Mouse (Mus musculus) stomach, embryonic 15.5 days (tissue): ENCODE data around the gene Mlec. TPM values are rescaled to one million over a fixed set of nuclear protein-coding genes. Genes with fewer than 3 reads are reported as not detected.
"Not testable (repeated sequence)": the region's sequence is repeated elsewhere in the genome, so short reads cannot be mapped to it uniquely, and the experiment has no call there.

Experiments used
- ATAC-seq: fragments of 200-750 bp; cut with Nextera tagmentation; 2 replicates; pipeline ENCODE4 v1.8.0; 2017; ENCODE audit warnings: low read depth, moderate number of reproducible peaks, moderate TSS enrichment; ENCODE audit not compliant: insufficient read depth, low FRiP score
- H3K27ac ChIP-seq: fragments of 300-500 bp; sonication (generic); 2 replicates; pipeline ENCODE4 v1.5.1; 2015; ENCODE audit warnings: mild to moderate bottlenecking, inconsistent platforms
- H3K27me3 ChIP-seq: fragments of 300-500 bp; sonication (generic); replicated peaks from 2 replicates; pipeline ENCODE4 v1.6.1; 2015; ENCODE audit warnings: inconsistent platforms
- H3K36me3 ChIP-seq: fragments of 300-500 bp; sonication (generic); 2 replicates; pipeline ENCODE4 v1.6.1; 2015; ENCODE audit warnings: inconsistent platforms
- H3K4me1 ChIP-seq: fragments of 300-500 bp; sonication (generic); 2 replicates; pipeline ENCODE4 v1.6.1; 2015; ENCODE audit warnings: inconsistent platforms
- H3K4me2 ChIP-seq: fragments of 300-500 bp; sonication (generic); 2 replicates; pipeline ENCODE4 v1.6.1; 2015; ENCODE audit warnings: mild to moderate bottlenecking, inconsistent platforms
- H3K4me3 ChIP-seq: fragments of 300-500 bp; sonication (generic); replicated peaks from 2 replicates; pipeline ENCODE4 v1.5.1; 2015; ENCODE audit warnings: inconsistent platforms
- H3K9ac ChIP-seq: fragments of 300-500 bp; sonication (generic); 2 replicates; pipeline ENCODE4 v1.6.1; 2015; ENCODE audit warnings: inconsistent platforms
- H3K9me3 ChIP-seq: fragments of 300-500 bp; sonication (generic); 2 replicates; pipeline ENCODE4 v1.6.1; 2016; ENCODE audit warnings: inconsistent platforms
- WGBS: fragments of 180-500 bp; shearing (Covaris S2); methylation state at CpG from one replicate; pipeline ENCODE4 v1.1.7; 2015; 5-methylcytosine and 5-hydroxymethylcytosine counted together
- polyA plus RNA-seq: library from polyadenylated mRNA; unstranded; fragments of >200 nt; fragmentation: Nextera tagmentation; extraction: Ambion mirVana; gene quantifications from 2 replicates; pipeline ENCODE4 v1.2.1, GENCODE M21; 2015

Mlec gene
- polyA plus RNA-seq, 1 experiment from 2014 or later: 89.3 TPM

DNA sequence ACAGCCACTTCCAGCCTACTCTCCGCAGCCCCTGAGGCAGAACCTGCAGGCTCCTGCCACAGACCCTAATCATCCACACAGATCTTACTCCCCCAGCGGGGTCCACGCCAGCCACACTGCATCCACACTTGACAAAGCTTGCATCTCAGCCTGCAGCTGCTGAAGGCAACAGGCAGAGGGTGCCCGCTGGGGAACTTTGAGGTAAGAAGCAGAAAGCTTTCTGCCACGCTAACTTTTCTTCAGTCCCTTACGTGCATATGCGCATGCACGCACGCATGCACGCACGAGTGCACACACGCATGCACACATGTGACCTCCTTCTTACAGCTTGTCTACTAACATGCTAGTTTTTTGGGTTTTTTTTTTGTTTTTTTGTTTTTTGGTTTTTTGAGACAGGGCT, 44.7 kb downstream of the Mlec start:
- Histone ChIP-seq H3K27me3 (no peaks in the 10 kb centered on the region), H3K4me1 (no peaks in the 10 kb centered on the region), H3K36me3 (peaks cover 19% of the 10 kb centered on the region), H3K4me2 (no peak overlapping the region), H3K27ac (no peak overlapping the region), H3K4me3 (no peak overlapping the region), H3K9me3 (no peaks in the 10 kb centered on the region), H3K9ac (no peak overlapping the region)
- ATAC-seq: no peak
- WGBS: 95% methylated on average over 12 of the region's 12 CpGs

DNA sequence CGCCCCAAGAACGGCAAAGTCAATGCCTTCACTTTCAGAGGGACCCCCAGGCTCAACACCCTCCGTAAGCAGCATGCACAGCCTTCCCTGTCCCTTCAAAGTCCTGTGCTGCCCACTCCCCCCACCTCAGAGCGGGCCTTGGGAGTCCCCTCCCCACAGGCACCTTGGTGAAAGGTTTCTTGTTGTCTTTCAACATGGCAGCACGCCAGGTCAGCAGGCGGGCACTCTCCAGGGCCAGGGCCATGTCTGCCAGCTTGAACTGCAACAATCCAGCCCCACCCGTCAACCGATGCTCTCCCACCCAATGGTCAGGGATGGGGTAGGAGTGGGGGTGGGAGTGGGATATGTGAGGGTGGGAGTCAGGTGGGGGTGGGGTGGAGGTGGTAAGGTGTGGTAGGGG, 46.8 kb downstream of the Mlec start:
- H3K36me3 ChIP-seq: peaks cover 5% of the 10 kb centered on the region; the same call in 1 of the 2 replicates
- no peak overlapping the region for H3K4me3 ChIP-seq
- H3K4me2 ChIP-seq: no peak overlapping the region
- no peaks in the 10 kb centered on the region for H3K27me3 ChIP-seq
- no peak overlapping the region for H3K27ac ChIP-seq
- 89% methylated on average over 8 of the region's 8 CpGs for WGBS
- no peak overlapping the region for H3K9ac ChIP-seq
- ATAC-seq: no peak
- no peaks in the 10 kb centered on the region for H3K4me1 ChIP-seq
- H3K9me3 ChIP-seq: no peaks in the 10 kb centered on the region

DNA sequence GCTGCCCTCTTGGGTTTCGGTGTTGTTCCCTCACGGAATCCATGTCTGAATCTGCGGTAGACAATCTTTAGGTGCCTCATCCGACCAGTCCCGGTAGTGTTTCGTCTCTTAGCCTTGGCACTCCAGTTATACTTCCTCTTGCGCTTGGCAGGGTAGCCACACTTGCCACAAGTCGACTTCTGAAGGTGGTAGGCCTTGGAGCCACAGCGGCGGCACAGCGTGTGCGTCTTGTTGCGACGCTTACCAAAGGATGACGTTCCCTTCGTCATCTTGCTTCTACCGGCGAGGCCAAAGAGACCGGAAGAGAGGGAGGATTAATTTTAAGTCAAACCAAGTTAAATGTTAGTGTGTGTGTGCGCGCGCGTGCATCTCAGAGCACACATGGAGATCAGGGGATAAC, 54.7 kb downstream of the Mlec start:
- not testable (repeated sequence) for H3K4me2 ChIP-seq, H3K27ac ChIP-seq, H3K9ac ChIP-seq, H3K36me3 ChIP-seq, ATAC-seq, H3K4me3 ChIP-seq, H3K9me3 ChIP-seq, H3K4me1 ChIP-seq, H3K27me3 ChIP-seq
- 96% methylated on average over 23 of the region's 23 CpGs for WGBS

DNA sequence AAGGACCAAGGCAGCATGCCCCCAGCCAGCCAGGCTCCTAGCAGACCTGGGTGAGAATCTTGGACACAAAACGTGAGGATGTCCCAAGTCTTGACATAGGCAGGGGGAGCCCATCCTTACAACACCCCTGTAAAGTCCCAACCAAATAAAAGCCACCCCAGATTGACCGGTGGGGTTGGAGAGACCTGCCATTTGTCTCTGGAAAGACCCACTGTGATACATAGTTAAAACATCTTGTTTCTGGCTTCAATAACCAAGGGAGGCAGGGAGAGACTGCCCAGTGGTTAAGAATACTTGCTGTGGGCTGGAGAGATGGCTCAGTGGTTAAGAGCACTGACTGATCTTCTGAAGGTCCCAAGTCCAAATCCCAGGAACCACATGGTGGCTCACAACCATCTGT, 55.7 kb downstream of the Mlec start:
- H3K4me3 ChIP-seq: no peak overlapping the region
- no peak overlapping the region for H3K4me2 ChIP-seq
- 87% methylated on average over 2 of the region's 2 CpGs for WGBS
- H3K27ac ChIP-seq: no peak overlapping the region
- no peaks in the 10 kb centered on the region for H3K4me1 ChIP-seq
- H3K36me3 ChIP-seq: peaks cover 8% of the 10 kb centered on the region; the same call in 1 of the 2 replicates
- no peaks in the 10 kb centered on the region for H3K9me3 ChIP-seq
- no peaks in the 10 kb centered on the region for H3K27me3 ChIP-seq
- ATAC-seq: no peak
- H3K9ac ChIP-seq: no peak overlapping the region

DNA sequence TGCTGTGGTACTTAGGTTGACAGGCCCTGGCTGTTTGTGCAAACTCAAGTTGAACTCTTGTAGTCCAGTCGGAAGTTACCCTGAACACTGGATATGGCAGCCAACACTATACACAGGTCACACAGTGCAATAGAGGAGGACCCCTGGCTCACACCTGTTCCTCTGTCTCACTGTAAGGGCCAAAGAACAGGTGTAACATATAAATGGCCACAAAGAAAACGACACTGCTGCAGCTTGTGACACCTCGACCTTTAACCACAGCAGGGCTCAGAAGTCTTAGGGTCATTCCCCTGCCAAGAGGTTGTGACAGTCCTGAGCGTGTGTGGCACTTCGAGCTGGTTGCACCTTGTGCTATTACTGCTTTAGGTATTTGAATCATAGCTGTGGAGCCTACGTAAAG, 57.5 kb downstream of the Mlec start:
- no peak for ATAC-seq
- Histone ChIP-seq H3K36me3 (peaks cover 14% of the 10 kb centered on the region), H3K4me1 (no peaks in the 10 kb centered on the region)

DNA sequence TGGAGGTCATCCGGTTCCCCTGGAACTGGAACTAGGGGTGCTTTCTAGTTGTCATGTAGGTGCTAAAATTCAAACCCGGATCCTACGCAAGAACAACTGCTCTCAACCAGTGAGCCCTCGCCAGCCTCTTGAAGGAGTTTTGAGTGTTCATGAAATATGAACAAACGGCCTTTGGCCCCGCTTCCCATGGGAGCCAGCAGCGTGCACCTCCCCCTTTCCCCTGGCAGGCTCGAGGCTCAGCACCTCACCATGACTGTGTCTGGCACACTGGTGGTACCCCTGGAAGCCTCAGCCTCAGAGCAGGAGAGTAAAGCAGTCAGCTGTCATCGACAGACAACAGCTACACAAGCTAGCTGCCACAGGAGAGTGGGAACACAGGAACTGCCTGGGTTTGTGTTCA, 58.0 kb downstream of the Mlec start:
- Histone ChIP-seq H3K4me1 (no peaks in the 10 kb centered on the region), H3K9me3 (no peaks in the 10 kb centered on the region), H3K27me3 (no peaks in the 10 kb centered on the region), H3K4me3 (no peak overlapping the region), H3K4me2 (no peak overlapping the region), H3K36me3 (peaks cover 19% of the 10 kb centered on the region), H3K9ac (no peak overlapping the region), H3K27ac (no peak overlapping the region)
- WGBS: 73% methylated on average over 9 of the region's 9 CpGs
- ATAC-seq: no peak

More for the DNA sequence above, 57.5 kb downstream of the Mlec start:
- Histone ChIP-seq H3K9me3 (no peaks in the 10 kb centered on the region), H3K4me3 (no peak overlapping the region), H3K27ac (no peak overlapping the region), H3K9ac (no peak overlapping the region), H3K4me2 (no peak overlapping the region), H3K27me3 (no peaks in the 10 kb centered on the region)
- WGBS: 82% methylated on average over 6 of the region's 6 CpGs

DNA sequence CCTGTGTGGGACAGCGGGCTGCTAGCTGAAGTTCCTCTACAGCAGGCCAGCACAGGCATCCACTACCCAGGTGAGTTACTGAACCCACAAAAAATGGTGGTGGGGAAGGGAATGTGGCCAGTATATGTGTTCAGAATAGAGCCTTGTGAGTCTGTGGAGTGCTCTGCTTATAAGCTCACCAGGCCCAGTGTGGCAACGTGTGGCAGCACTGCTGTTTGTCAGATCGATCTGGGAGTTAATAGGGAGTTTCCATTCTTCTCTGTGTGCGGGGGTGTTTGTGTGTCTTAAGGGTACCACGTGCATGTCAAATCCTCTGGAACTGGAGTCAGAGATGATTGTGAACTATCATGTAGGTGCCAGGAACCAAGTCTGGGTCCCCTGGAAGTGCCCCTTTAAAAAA, 58.4 kb downstream of the Mlec start:
- H3K4me3 ChIP-seq: no peak overlapping the region
- WGBS: 78% methylated on average over 5 of the region's 5 CpGs
- H3K4me1 ChIP-seq: no peaks in the 10 kb centered on the region

DNA sequence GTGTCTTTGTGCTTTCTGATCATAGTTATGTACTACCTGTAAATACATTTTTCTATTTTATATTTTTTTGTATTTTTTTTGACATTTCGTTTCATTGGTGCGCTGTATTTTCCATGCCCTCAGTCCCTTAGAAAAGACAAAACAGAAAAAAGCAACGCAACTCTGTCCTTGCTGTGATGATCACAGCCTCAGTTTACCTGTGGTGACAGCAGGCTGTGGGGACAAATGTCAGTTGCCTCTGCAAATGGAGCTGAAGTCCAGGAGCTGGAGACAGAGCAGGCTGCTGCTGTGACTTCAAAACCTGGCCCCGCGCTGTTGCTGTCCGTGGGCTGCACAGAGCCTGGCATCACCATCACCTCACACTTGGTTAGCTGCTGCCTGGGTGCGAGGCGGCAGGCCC, 59.8 kb downstream of the Mlec start, which contains the start of gene Gm10401:
Gene Gm10401 (minus strand): TSS at position 101 of the 400 bp plus-strand sequence.
- Histone ChIP-seq H3K9ac (no peak within 1 kb of the TSS), H3K9me3 (no peaks in the 10 kb centered on the region), H3K4me1 (no peaks in the 10 kb centered on the region), H3K36me3 (peaks cover 22% of the 10 kb centered on the region), H3K4me3 (no peak within 1 kb of the TSS), H3K27ac (no peak within 1 kb of the TSS), H3K27me3 (no peaks in the 10 kb centered on the region), H3K4me2 (no peak within 1 kb of the TSS)
- no peak for ATAC-seq
- 95% methylated on average over 8 of the region's 8 CpGs for WGBS

More for the DNA sequence above, 58.4 kb downstream of the Mlec start:
- ATAC-seq: no peak
- Histone ChIP-seq H3K9ac (no peak overlapping the region), H3K9me3 (no peaks in the 10 kb centered on the region), H3K27me3 (no peaks in the 10 kb centered on the region), H3K27ac (no peak overlapping the region), H3K4me2 (no peak overlapping the region), H3K36me3 (peaks cover 22% of the 10 kb centered on the region)

Other genes with a start within 250 kb of the Mlec start
- gene Oasl1, start 234.9 kb downstream of the Mlec start, polyA plus RNA-seq: 0.90 and 1.2 TPM in 2 replicates
- gene 2210016L21Rik, start 216.0 kb downstream of the Mlec start, polyA plus RNA-seq: 52.4 and 57.4 TPM in 2 replicates
- 11.2 and 16.2 TPM in 2 replicates for gene Hnf1a, start 187.1 kb downstream of the Mlec start, polyA plus RNA-seq
- gene Sppl3, start 147.0 kb downstream of the Mlec start, polyA plus RNA-seq: 31.5 and 34.2 TPM in 2 replicates
- gene Gm10401, start 59.9 kb downstream of the Mlec start, polyA plus RNA-seq: 27.1 and 31.2 TPM in 2 replicates
- 64.1 and 71.1 TPM in 2 replicates for gene Acads, start 38.8 kb downstream of the Mlec start, polyA plus RNA-seq
- gene Unc119b, start 23.2 kb downstream of the Mlec start, polyA plus RNA-seq: 26.6 and 29.7 TPM in 2 replicates
- 1.5 and 1.6 TPM in 2 replicates for gene Cabp1, start 36.2 kb upstream of the Mlec start, polyA plus RNA-seq
- gene Pop5, start 77.7 kb upstream of the Mlec start, polyA plus RNA-seq: 106 and 116 TPM in 2 replicates
- gene Rnf10, start 114.7 kb upstream of the Mlec start, polyA plus RNA-seq: 138 and 139 TPM in 2 replicates
- 46.5 and 47.9 TPM in 2 replicates for gene Coq5, start 121.5 kb upstream of the Mlec start, polyA plus RNA-seq
- 1,324 and 1,567 TPM in 2 replicates for gene Dynll1, start 142.8 kb upstream of the Mlec start, polyA plus RNA-seq
- gene Srsf9, start 169.0 kb upstream of the Mlec start, polyA plus RNA-seq: 233 and 262 TPM in 2 replicates
- 23.0 and 26.6 TPM in 2 replicates for gene Gatc, start 183.0 kb upstream of the Mlec start, polyA plus RNA-seq
- gene Triap1, start 183.0 kb upstream of the Mlec start, polyA plus RNA-seq: 52.0 and 58.1 TPM in 2 replicates
- 1,002 and 1,095 TPM in 2 replicates for gene Cox6a1, start 190.8 kb upstream of the Mlec start, polyA plus RNA-seq